Mouse (Mus musculus) neural tube, embryonic 11.5 days (tissue): Measurements from ENCODE around the gene Grrp1. TPM values are rescaled to one million over a fixed set of nuclear protein-coding genes. Genes with fewer than 3 reads are reported as not detected.
A peak's percentile ranks its signal among the peaks of the same experiment; 100 is the strongest.

Source experiments
- ATAC-seq: fragments of 200-750 bp; cut with Nextera tagmentation; 2 replicates; pipeline ENCODE4 v1.8.0; 2017; ENCODE audit warnings: moderate number of reproducible peaks, mild to moderate bottlenecking, moderate TSS enrichment, moderate library complexity; ENCODE audit not compliant: insufficient read depth, low FRiP score, low TSS enrichment
- DNase-seq: peaks from one replicate; pipeline ENCODE4 v3.0.0-alpha.2; 2015; ENCODE audit warnings: low spot score
- H3K27ac ChIP-seq: fragments of 300-500 bp; sonication (generic); 2 replicates; pipeline ENCODE4 v1.5.1; 2014; ENCODE audit warnings: low read depth, mild to moderate bottlenecking, low read length
- H3K27me3 ChIP-seq: fragments of 300-500 bp; sonication (generic); 2 replicates; pipeline ENCODE4 v1.6.1; 2014; ENCODE audit warnings: mild to moderate bottlenecking, low read length, mixed read lengths; ENCODE audit not compliant: control insufficient read depth, insufficient read depth
- H3K36me3 ChIP-seq: fragments of 300-500 bp; sonication (generic); 2 replicates; pipeline ENCODE4 v1.6.1; 2014; ENCODE audit warnings: mild to moderate bottlenecking, low read length, moderate library complexity, mixed read lengths; ENCODE audit not compliant: control insufficient read depth, insufficient read depth
- H3K4me1 ChIP-seq: fragments of 300-500 bp; sonication (generic); 2 replicates; pipeline ENCODE4 v1.6.1; 2014; ENCODE audit warnings: low read length, mixed read lengths; ENCODE audit not compliant: control insufficient read depth, insufficient read depth
- H3K4me2 ChIP-seq: fragments of 300-500 bp; sonication (generic); 2 replicates; pipeline ENCODE4 v1.6.1; 2014; ENCODE audit warnings: low read depth, mild to moderate bottlenecking, moderate library complexity
- H3K4me3 ChIP-seq: fragments of 300-500 bp; sonication (generic); 2 replicates; pipeline ENCODE4 v1.5.1; 2014; ENCODE audit warnings: low read depth, low read length
- H3K9ac ChIP-seq: fragments of 300-500 bp; sonication (generic); 2 replicates; pipeline ENCODE4 v1.6.1; 2014; ENCODE audit warnings: mild to moderate bottlenecking, low read length
- H3K9me3 ChIP-seq: fragments of 300-500 bp; sonication (generic); 2 replicates; pipeline ENCODE4 v1.6.1; 2016; ENCODE audit warnings: low read length; ENCODE audit not compliant: control insufficient read depth
- WGBS: fragments of 180-500 bp; shearing (Covaris S2); extraction: QIAGEN DNeasy Blood & Tissue Kit; methylation state at CpG from one replicate; pipeline ENCODE4 v1.1.7; 2014; 5-methylcytosine and 5-hydroxymethylcytosine counted together
- polyA plus RNA-seq: library from polyadenylated mRNA; unstranded; fragments of >200 nt; fragmentation: Nextera tagmentation; extraction: Ambion mirVana; gene quantifications from 2 replicates; pipeline ENCODE4 v1.2.1, GENCODE M21; 2014

The Grrp1 gene
- polyA plus RNA-seq, 1 experiment from 2014 or later, result 11.8 TPM

GRCm38 (mm10) chr4:134250930-134251240 is 3.0 kb downstream of the Grrp1 start:
- Histone ChIP-seq H3K4me1 (peaks cover 37% of the 10 kb centered on the region), H3K4me3 (peak overlapping the region; percentile 47), H3K36me3 (no peaks in the 10 kb centered on the region), H3K4me2 (peak overlapping the region; percentile 85), H3K27me3 (peaks cover 30% of the 10 kb centered on the region), H3K27ac (no peak overlapping the region), H3K9ac (peak overlapping the region; percentile 73), H3K9me3 (no peaks in the 10 kb centered on the region)
- 11% methylated on average over 10 of the region's 10 CpGs for WGBS
- no peak for ATAC-seq
- peak; percentile 49 for DNase-seq

GRCm38 (mm10) chr4:134250116-134250929 is 3.6 kb downstream of the Grrp1 start:
- H3K4me3 ChIP-seq, result peak overlapping the region; percentile 47
- no peaks in the 10 kb centered on the region for H3K36me3 ChIP-seq
- ATAC-seq (no peak), DNase-seq (peak; percentile 30)
- no peak overlapping the region for H3K27ac ChIP-seq
- peaks cover 34% of the 10 kb centered on the region for H3K4me1 ChIP-seq
- 5% methylated on average over 27 of the region's 27 CpGs for WGBS
- H3K9ac ChIP-seq, result peak overlapping the region; percentile 73
- H3K4me2 ChIP-seq, result peak overlapping the region; percentile 85
- H3K9me3 ChIP-seq, result no peaks in the 10 kb centered on the region
- peaks cover 30% of the 10 kb centered on the region for H3K27me3 ChIP-seq

- peak; percentile 46; the same call in 1 of the 2 replicates for ATAC-seq
- Histone ChIP-seq H3K36me3 (no peaks in the 10 kb centered on the region), H3K4me2 (peak overlapping the region; percentile 85), H3K9me3 (no peaks in the 10 kb centered on the region), H3K4me3 (peak overlapping the region; percentile 30), H3K4me1 (peaks cover 32% of the 10 kb centered on the region), H3K9ac (peak overlapping the region; percentile 45), H3K27ac (no peak overlapping the region), H3K27me3 (peaks cover 27% of the 10 kb centered on the region)
- peak; percentile 88 for DNase-seq
- 1% methylated on average over 30 of the region's 30 CpGs for WGBS
Measured at GRCm38 (mm10) chr4:134249651-134250050, 4.3 kb downstream of the Grrp1 start.

- Histone ChIP-seq H3K27ac (no peak within 1 kb of the TSS), H3K27me3 (peaks cover 18% of the 10 kb centered on the region)
Measured at GRCm38 (mm10) chr4:134246719-134247258, 7.1 kb downstream of the Grrp1 start, which contains the start of gene Gm30191. TSS of gene Gm30191 (plus strand) at chr4:134246935.

GRCm38 (mm10) chr4:134246256-134246655 is 7.7 kb downstream of the Grrp1 start:
- ATAC-seq (no peak), DNase-seq (no peak)
- H3K4me1 ChIP-seq, result peaks cover 13% of the 10 kb centered on the region
- H3K9me3 ChIP-seq, result no peaks in the 10 kb centered on the region
- peaks cover 14% of the 10 kb centered on the region for H3K27me3 ChIP-seq
- no peak overlapping the region for H3K9ac ChIP-seq
- H3K4me2 ChIP-seq, result peak overlapping the region; percentile 97; the same call in 1 of the 2 replicates
- no peaks in the 10 kb centered on the region for H3K36me3 ChIP-seq
- WGBS, result 28% methylated on average over 4 of the region's 4 CpGs
- no peak overlapping the region for H3K4me3 ChIP-seq
- no peak overlapping the region for H3K27ac ChIP-seq

More at GRCm38 (mm10) chr4:134246719-134247258, 7.1 kb downstream of the Grrp1 start, which contains the start of gene Gm30191:
- 77% methylated on average over 7 of the region's 7 CpGs for WGBS
- Histone ChIP-seq H3K4me3 (peak within 1 kb of the TSS; percentile 91), H3K9me3 (no peaks in the 10 kb centered on the region), H3K4me2 (peak within 1 kb of the TSS; percentile 97), H3K9ac (peak within 1 kb of the TSS; percentile 48), H3K36me3 (no peaks in the 10 kb centered on the region), H3K4me1 (peaks cover 19% of the 10 kb centered on the region)
- no peak for ATAC-seq
- DNase-seq, result no peak

GRCm38 (mm10) chr4:134245148-134245843 is 8.6 kb downstream of the Grrp1 start, which contains the start of gene Zfp593:
TSS of gene Zfp593 (minus strand) at chr4:134245592.
- peaks cover 6% of the 10 kb centered on the region for H3K27me3 ChIP-seq
- ATAC-seq (peak; percentile 72), DNase-seq (peak; percentile 93)
- H3K4me3 ChIP-seq, result peak within 1 kb of the TSS; percentile 91
- H3K4me1 ChIP-seq, result peaks cover 13% of the 10 kb centered on the region
- WGBS, result under 1% methylated on average over 60 of the region's 60 CpGs
- no peak within 1 kb of the TSS for H3K27ac ChIP-seq
- no peaks in the 10 kb centered on the region for H3K36me3 ChIP-seq
- no peaks in the 10 kb centered on the region for H3K9me3 ChIP-seq
- H3K9ac ChIP-seq, result peak within 1 kb of the TSS; percentile 77
- H3K4me2 ChIP-seq, result peak within 1 kb of the TSS; percentile 97

GRCm38 (mm10) chr4:134243516-134244250 is 10.2 kb downstream of the Grrp1 start, which contains the start of gene E130218I03Rik:
TSS of gene E130218I03Rik (plus strand) at chr4:134243662.
- ATAC-seq (no peak), DNase-seq (no peak)
- WGBS, result 96% methylated on average over 17 of the region's 17 CpGs
- no peaks in the 10 kb centered on the region for H3K9me3 ChIP-seq
- peaks cover 2% of the 10 kb centered on the region; the same call in 1 of the 2 replicates for H3K27me3 ChIP-seq
- H3K4me3 ChIP-seq, result peak within 1 kb of the TSS; percentile 91
- H3K4me1 ChIP-seq, result peaks cover 10% of the 10 kb centered on the region
- H3K36me3 ChIP-seq, result no peaks in the 10 kb centered on the region
- H3K4me2 ChIP-seq, result peak within 1 kb of the TSS; percentile 97; the same call in 1 of the 2 replicates
- no peak within 1 kb of the TSS for H3K27ac ChIP-seq
- H3K9ac ChIP-seq, result no peak within 1 kb of the TSS

GRCm38 (mm10) chr4:134238686-134239085 is 15.2 kb downstream of the Grrp1 start:
- Histone ChIP-seq H3K9me3 (no peaks in the 10 kb centered on the region), H3K4me2 (no peak overlapping the region), H3K4me1 (no peaks in the 10 kb centered on the region), H3K27ac (no peak overlapping the region), H3K4me3 (no peak overlapping the region), H3K36me3 (no peaks in the 10 kb centered on the region), H3K9ac (no peak overlapping the region), H3K27me3 (peaks cover 13% of the 10 kb centered on the region)
- 15% methylated on average over 10 of the region's 10 CpGs for WGBS
- ATAC-seq (no peak), DNase-seq (no peak)
